8 mouse cellular contexts compared by ENCODE assay signal in the genomic region with DNA sequence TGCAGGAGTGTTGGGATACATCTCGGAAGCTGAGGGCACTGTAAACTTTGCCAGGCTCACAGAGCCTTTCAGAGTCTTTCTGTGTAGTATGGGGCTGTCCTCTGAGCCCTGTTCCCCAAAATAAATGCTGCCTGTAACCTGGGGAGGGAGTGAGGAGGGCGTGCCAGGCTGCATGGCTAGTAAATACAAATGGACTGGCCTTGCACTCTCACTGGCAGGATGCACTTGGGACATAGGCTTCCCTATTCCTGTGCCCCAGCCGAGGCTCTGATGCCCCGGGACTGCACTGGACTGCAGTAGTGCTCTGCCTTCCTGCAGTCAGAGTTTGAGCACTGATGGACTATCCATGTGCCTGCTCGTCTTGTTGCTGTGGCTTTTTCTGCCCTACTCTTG. TPM values are rescaled to one million over a fixed set of nuclear protein-coding genes. Genes with fewer than 3 reads are reported as not detected.
DNase-seq lines count a peak whose midpoint lies in the region; ATAC-seq and TF ChIP-seq lines count a peak whose summit lies in the region.

No protein-coding gene starts in this region.

- intact Hi-C loops in gastrocnemius, postnatal 36 days (cut with DNase I), result loop anchor here (5.0 kb wide), 1 partner anchor 270 kb away; no protein-coding TSS in a partner anchor

- H3K27ac ChIP-seq in layer of hippocampus, adult 2 months, result peak overlapping the region; percentile 98
- peak overlapping the region; percentile 100 for H3K27ac ChIP-seq in embryonic facial prominence, embryonic 15.5 days (replicated peaks)
- H3K27ac ChIP-seq in intestine, embryonic 16.5 days (ENCODE audit: low read length), result peak overlapping the region; percentile 100
- peak overlapping the region; percentile 99 for H3K27ac ChIP-seq in neural tube, embryonic 13.5 days (replicated peaks)

- no peaks in the 10 kb centered on the region for H3K9me3 ChIP-seq in embryonic facial prominence, embryonic 15.5 days (replicated peaks)
- H3K9me3 ChIP-seq in intestine, embryonic 16.5 days (ENCODE audit: control insufficient read depth, low read length), result no peaks in the 10 kb centered on the region
- H3K9me3 ChIP-seq in neural tube, embryonic 13.5 days, result no peaks in the 10 kb centered on the region

- H3K27me3 ChIP-seq in embryonic facial prominence, embryonic 15.5 days, result no peaks in the 10 kb centered on the region
- no peaks in the 10 kb centered on the region for H3K27me3 ChIP-seq in intestine, embryonic 16.5 days (replicated peaks; ENCODE audit: control insufficient read depth, insufficient read depth, low read length)
- no peaks in the 10 kb centered on the region for H3K27me3 ChIP-seq in neural tube, embryonic 13.5 days

- DNase-seq in layer of hippocampus, adult 2 months (ENCODE audit: low spot score in 2 of 2), result no peak
- no peak for DNase-seq in layer of hippocampus, adult 18-20 months (ENCODE audit: low spot score in 2 of 2)
- DNase-seq in embryo, embryonic 9.5 days (ENCODE audit: extremely low spot score), result no peak
- DNase-seq in gastrocnemius, postnatal 36 days, result no peak
- DNase-seq in frontal cortex, adult 2 months (ENCODE audit: extremely low spot score in 1 of 2, low spot score in 1 of 2), result no peak

- H3K36me3 ChIP-seq in embryonic facial prominence, embryonic 15.5 days, result peaks cover 41% of the 10 kb centered on the region
- H3K36me3 ChIP-seq in intestine, embryonic 16.5 days (ENCODE audit: control insufficient read depth, insufficient read depth, low read length), result no peaks in the 10 kb centered on the region; the same call in 1 of the 2 replicates
- H3K36me3 ChIP-seq in neural tube, embryonic 13.5 days, result peaks cover 63% of the 10 kb centered on the region

- H3K9ac ChIP-seq in embryonic facial prominence, embryonic 15.5 days, result 0 out of 2 replicates have a peak overlapping the region, but pooled peaks have one; percentile 6
- peak overlapping the region; percentile 67 for H3K9ac ChIP-seq in intestine, embryonic 16.5 days (ENCODE audit: low read depth, low read length)
- peak overlapping the region; percentile 74 for H3K9ac ChIP-seq in neural tube, embryonic 13.5 days

- peak overlapping the region; percentile 53 for H3K4me2 ChIP-seq in embryonic facial prominence, embryonic 15.5 days (replicated peaks)
- peak overlapping the region; percentile 67 for H3K4me2 ChIP-seq in intestine, embryonic 16.5 days (ENCODE audit: low read depth, low read length)
- H3K4me2 ChIP-seq in neural tube, embryonic 13.5 days, result peak overlapping the region; percentile 48

- 24% methylated on average over 5 of the region's 5 CpGs for WGBS in embryonic facial prominence, embryonic 15.5 days
- 28% methylated on average over 5 of the region's 5 CpGs for WGBS in intestine, embryonic 16.5 days
- WGBS in neural tube, embryonic 13.5 days, result 50% methylated on average over 5 of the region's 5 CpGs

- ATAC-seq in embryonic facial prominence, embryonic 15.5 days (ENCODE audit: insufficient number of reproducible peaks, low FRiP score, low TSS enrichment, low read depth), result no peak
- no peak for ATAC-seq in intestine, embryonic 16.5 days
- ATAC-seq in neural tube, embryonic 13.5 days (ENCODE audit: low read depth), result no peak

- TF ChIP-seq CTCF in layer of hippocampus, adult 2 months (conservative IDR thresholded peaks at IDR 0.05), result no peak

- H3K4me3 ChIP-seq in layer of hippocampus, adult 2 months, result peak overlapping the region; percentile 52
- peak overlapping the region; percentile 29 for H3K4me3 ChIP-seq in embryonic facial prominence, embryonic 15.5 days (replicated peaks)
- H3K4me3 ChIP-seq in intestine, embryonic 16.5 days (ENCODE audit: low read length), result peak overlapping the region; percentile 36
- H3K4me3 ChIP-seq in neural tube, embryonic 13.5 days, result peak overlapping the region; percentile 12

- H3K4me1 ChIP-seq in embryonic facial prominence, embryonic 15.5 days, result peaks cover 68% of the 10 kb centered on the region
- peaks cover 58% of the 10 kb centered on the region for H3K4me1 ChIP-seq in intestine, embryonic 16.5 days (ENCODE audit: control insufficient read depth, insufficient read depth, low read length)
- H3K4me1 ChIP-seq in neural tube, embryonic 13.5 days (replicated peaks), result peaks cover 63% of the 10 kb centered on the region

RNA-seq across cellular contexts. Expression of a gene that starts 26.7 kb away (rescaled TPM):
- 100 to 1,000 TPM; 152 to 168 TPM for total RNA-seq in layer of hippocampus, adult 2 months (2021)
- total RNA-seq in layer of hippocampus, adult 18-20 months (2021), result 100 to 1,000 TPM; 170 to 176 TPM
- polyA plus RNA-seq in embryonic facial prominence, embryonic 15.5 days (2015; fragmentation: Nextera tagmentation; extraction: Ambion mirVana), result 146 and 154 TPM in 2 replicates
- polyA plus RNA-seq in intestine, embryonic 16.5 days (2015; fragmentation: Nextera tagmentation; extraction: Ambion mirVana), result 120 and 132 TPM in 2 replicates
- 124 and 126 TPM in 2 replicates for polyA plus RNA-seq in neural tube, embryonic 13.5 days (2015; fragmentation: Nextera tagmentation; extraction: Ambion mirVana)
- total RNA-seq in gastrocnemius, postnatal 36 days (2021), result 10 to 100 TPM; 55.1 to 58.9 TPM
- polyA plus RNA-seq in frontal cortex, adult 2 months (2012; rRNA removed), result 155 and 161 TPM in 2 replicates

RNA-seq across cellular contexts. Expression of a gene that starts 26.9 kb away (rescaled TPM):
- total RNA-seq in layer of hippocampus, adult 2 months (2021), result 10 to 100 TPM; 50.9 to 51.6 TPM
- total RNA-seq in layer of hippocampus, adult 18-20 months (2021), result 10 to 100 TPM; 45.9 to 55.6 TPM
- polyA plus RNA-seq in embryonic facial prominence, embryonic 15.5 days (2015; fragmentation: Nextera tagmentation; extraction: Ambion mirVana), result 29.4 and 32.1 TPM in 2 replicates
- polyA plus RNA-seq in intestine, embryonic 16.5 days (2015; fragmentation: Nextera tagmentation; extraction: Ambion mirVana), result 25.9 and 29.4 TPM in 2 replicates
- polyA plus RNA-seq in neural tube, embryonic 13.5 days (2015; fragmentation: Nextera tagmentation; extraction: Ambion mirVana), result 22.2 and 23.0 TPM in 2 replicates
- 100 to 1,000 TPM; 356 to 381 TPM for total RNA-seq in gastrocnemius, postnatal 36 days (2021)
- polyA plus RNA-seq in frontal cortex, adult 2 months (2012; rRNA removed), result 46.7 and 53.1 TPM in 2 replicates

RNA-seq across cellular contexts. Expression of a gene that starts 31.5 kb away (rescaled TPM):
- total RNA-seq in layer of hippocampus, adult 2 months (2021), result 10 to 100 TPM; 12.2 to 13.1 TPM
- total RNA-seq in layer of hippocampus, adult 18-20 months (2021), result 10 to 100 TPM; 15.2 to 18.0 TPM
- 2.2 and 3.0 TPM in 2 replicates for polyA plus RNA-seq in embryonic facial prominence, embryonic 15.5 days (2015; fragmentation: Nextera tagmentation; extraction: Ambion mirVana)
- polyA plus RNA-seq in intestine, embryonic 16.5 days (2015; fragmentation: Nextera tagmentation; extraction: Ambion mirVana), result 0.61 and 0.75 TPM in 2 replicates
- 2.1 and 3.1 TPM in 2 replicates for polyA plus RNA-seq in neural tube, embryonic 13.5 days (2015; fragmentation: Nextera tagmentation; extraction: Ambion mirVana)
- total RNA-seq in gastrocnemius, postnatal 36 days (2021), result 1 to 10 TPM; 1.7 TPM
- 14.6 and 17.6 TPM in 2 replicates for polyA plus RNA-seq in frontal cortex, adult 2 months (2012; rRNA removed)

RNA-seq across cellular contexts. Expression of a gene that starts 50.4 kb away (rescaled TPM):
- total RNA-seq in layer of hippocampus, adult 2 months (2021), result 10 to 100 TPM; 22.8 to 24.0 TPM
- total RNA-seq in layer of hippocampus, adult 18-20 months (2021), result 10 to 100 TPM; 21.9 to 26.3 TPM
- 34.6 and 34.7 TPM in 2 replicates for polyA plus RNA-seq in embryonic facial prominence, embryonic 15.5 days (2015; fragmentation: Nextera tagmentation; extraction: Ambion mirVana)
- polyA plus RNA-seq in intestine, embryonic 16.5 days (2015; fragmentation: Nextera tagmentation; extraction: Ambion mirVana), result 59.4 and 63.3 TPM in 2 replicates
- polyA plus RNA-seq in neural tube, embryonic 13.5 days (2015; fragmentation: Nextera tagmentation; extraction: Ambion mirVana), result 51.4 and 52.0 TPM in 2 replicates
- total RNA-seq in gastrocnemius, postnatal 36 days (2021), result 1 to 10 TPM; 5.5 to 6.7 TPM
- polyA plus RNA-seq in frontal cortex, adult 2 months (2012; rRNA removed), result 40.2 and 45.8 TPM in 2 replicates

Comparison
In these comparisons a context has a peak if more than half of its experiments do, and no peak if none do; other contexts are left out.
1. H3K9ac ChIP-seq: peak in every context shown above with its lines; median percentile 74 in neural tube, embryonic 13.5 days; 67 in intestine, embryonic 16.5 days; 6 in embryonic facial prominence, embryonic 15.5 days.